Mouse (Mus musculus): Measurements from ENCODE around the gene Lipe. TPM values are rescaled to one million over a fixed set of nuclear protein-coding genes. Genes with fewer than 3 reads are reported as not detected.
A peak's percentile ranks its signal among the peaks of the same experiment; 100 is the strongest.

Lipe gene
- polyA plus RNA-seq, 1 experiment from 2014 or later = 7.4 TPM

- Histone ChIP-seq H3K4me1 (peaks cover 37% of the 10 kb centered on the region), H3K36me3 (replicated peaks) (peaks cover 40% of the 10 kb centered on the region), H3K9me3 (no peaks in the 10 kb centered on the region), H3K27ac (no peak overlapping the region), H3K27me3 (ENCODE audit: poor library complexity, severe bottlenecking) (peaks cover 52% of the 10 kb centered on the region), H3K4me3 (no peak overlapping the region)
- WGBS = 32% methylated on average over 3 of the region's 3 CpGs
- no peak for DNase-seq (ENCODE audit: extremely low spot score, low spot score)
Observed at GRCm38 (mm10) chr7:25381284-25381680, 17.2 kb downstream of the Lipe start.

DNA sequence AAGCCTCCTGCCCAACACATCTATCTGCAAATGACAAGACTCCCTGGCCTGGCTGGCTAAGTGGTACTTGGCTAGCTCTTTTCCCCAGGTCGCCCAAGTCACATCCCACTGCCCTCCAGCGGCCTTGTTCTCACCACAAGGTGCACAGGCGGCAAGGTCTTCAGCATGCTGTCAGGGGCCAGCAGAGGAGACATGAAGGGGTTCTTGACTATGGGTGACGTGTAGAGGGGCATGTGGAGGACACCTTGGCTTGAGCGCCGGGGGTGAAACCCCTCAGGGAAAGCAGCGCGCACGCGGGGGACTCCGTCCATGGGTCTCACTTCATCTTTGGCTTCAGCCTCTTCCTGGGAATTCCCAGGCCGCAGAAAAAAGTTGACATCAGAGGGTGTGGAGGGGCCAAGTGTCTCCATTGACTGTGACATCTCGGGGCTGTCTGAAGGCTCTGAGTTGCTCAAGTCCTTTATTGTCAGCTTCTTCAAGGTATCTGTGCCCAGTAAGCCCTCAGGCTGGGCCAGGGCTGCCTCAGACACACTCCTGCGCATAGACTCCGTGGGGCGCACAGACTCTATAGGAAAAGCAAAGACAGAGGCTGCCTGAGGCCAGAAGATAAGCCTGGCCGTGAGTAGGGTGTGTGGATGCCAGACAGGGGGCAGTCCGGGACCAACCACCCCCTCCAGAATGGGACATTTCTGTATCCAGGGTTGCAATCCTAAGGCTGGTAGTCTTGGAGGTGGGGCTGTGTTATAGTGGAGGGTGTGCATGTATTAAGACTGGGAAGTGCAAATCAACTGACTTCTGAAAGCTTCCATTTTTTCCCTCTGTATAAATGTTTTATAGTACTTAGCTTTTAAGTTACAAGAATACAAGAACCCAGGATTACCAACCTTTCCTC lies 17.9 kb downstream of the Lipe start:
- WGBS = 55% methylated on average over 18 of the region's 18 CpGs
- no peak for DNase-seq (ENCODE audit: extremely low spot score, low spot score)
- H3K4me3 ChIP-seq = peak overlapping the region; percentile 60
- peak overlapping the region; percentile 80; the same call in 1 of the 2 replicates for H3K27ac ChIP-seq
- H3K36me3 ChIP-seq (replicated peaks) = peaks cover 34% of the 10 kb centered on the region
- H3K9me3 ChIP-seq = no peaks in the 10 kb centered on the region
- peaks cover 39% of the 10 kb centered on the region for H3K4me1 ChIP-seq
- peaks cover 58% of the 10 kb centered on the region for H3K27me3 ChIP-seq (ENCODE audit: poor library complexity, severe bottlenecking)

GRCm38 (mm10) chr7:25379551-25380351 lies 18.8 kb downstream of the Lipe start:
- peak overlapping the region; percentile 80 for H3K27ac ChIP-seq
- no peaks in the 10 kb centered on the region for H3K9me3 ChIP-seq
- H3K36me3 ChIP-seq (replicated peaks) = peaks cover 25% of the 10 kb centered on the region
- 1% methylated on average over 42 of the region's 42 CpGs for WGBS
- DNase-seq (ENCODE audit: extremely low spot score, low spot score) = peak; percentile 55
- peaks cover 63% of the 10 kb centered on the region for H3K27me3 ChIP-seq (ENCODE audit: poor library complexity, severe bottlenecking)
- peaks cover 39% of the 10 kb centered on the region for H3K4me1 ChIP-seq
- peak overlapping the region; percentile 60 for H3K4me3 ChIP-seq

DNA sequence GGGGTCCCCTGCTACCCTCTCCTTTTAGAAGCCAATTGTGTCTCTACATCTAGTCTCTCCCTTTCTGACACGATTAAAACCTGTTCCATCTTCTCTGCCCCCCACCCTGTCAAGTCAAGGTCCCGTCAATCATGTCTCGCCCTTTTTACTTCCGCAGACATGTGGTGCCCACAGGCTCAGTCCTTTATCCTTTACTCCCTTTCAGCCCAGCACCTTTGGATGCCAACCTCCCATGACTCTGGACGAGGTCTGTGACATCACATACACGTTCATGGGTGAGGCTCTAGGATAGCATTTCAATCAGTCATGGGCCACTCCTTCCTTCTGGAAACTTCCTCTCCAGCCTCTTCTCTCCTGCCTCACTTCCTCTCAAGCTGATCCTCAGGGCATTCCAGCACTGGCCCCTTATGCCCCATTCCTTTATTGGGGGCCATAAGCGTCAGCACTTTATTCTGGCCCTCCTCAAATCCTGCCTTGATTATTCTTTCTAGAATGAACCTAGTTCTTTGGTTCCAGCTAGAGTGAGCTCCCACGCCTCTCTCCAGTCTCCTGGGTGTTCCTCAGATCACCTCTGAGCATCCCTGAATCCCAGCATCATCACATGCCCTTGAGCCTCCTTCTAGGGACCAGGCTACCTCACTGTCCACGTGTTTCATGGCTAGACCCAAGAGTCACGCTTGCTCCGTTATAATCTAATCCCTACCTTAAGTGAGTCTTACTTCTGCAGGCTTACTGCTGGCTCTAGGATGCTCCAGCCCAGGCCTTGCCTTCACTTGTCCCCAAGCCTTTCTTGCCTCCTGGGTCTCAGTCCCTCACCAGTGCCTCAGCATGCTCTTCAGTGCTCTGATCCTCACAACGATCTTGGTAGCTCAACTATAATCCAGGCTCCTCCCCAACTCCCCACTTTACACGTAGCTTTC lies 20.1 kb downstream of the Lipe start:
- Histone ChIP-seq H3K4me3 (no peak overlapping the region), H3K27me3 (ENCODE audit: poor library complexity, severe bottlenecking) (peaks cover 69% of the 10 kb centered on the region), H3K9me3 (no peaks in the 10 kb centered on the region), H3K27ac (no peak overlapping the region), H3K4me1 (peaks cover 39% of the 10 kb centered on the region), H3K36me3 (replicated peaks) (peaks cover 12% of the 10 kb centered on the region)
- no peak for DNase-seq (ENCODE audit: extremely low spot score, low spot score)
- WGBS = 84% methylated on average over 13 of the region's 13 CpGs

DNA sequence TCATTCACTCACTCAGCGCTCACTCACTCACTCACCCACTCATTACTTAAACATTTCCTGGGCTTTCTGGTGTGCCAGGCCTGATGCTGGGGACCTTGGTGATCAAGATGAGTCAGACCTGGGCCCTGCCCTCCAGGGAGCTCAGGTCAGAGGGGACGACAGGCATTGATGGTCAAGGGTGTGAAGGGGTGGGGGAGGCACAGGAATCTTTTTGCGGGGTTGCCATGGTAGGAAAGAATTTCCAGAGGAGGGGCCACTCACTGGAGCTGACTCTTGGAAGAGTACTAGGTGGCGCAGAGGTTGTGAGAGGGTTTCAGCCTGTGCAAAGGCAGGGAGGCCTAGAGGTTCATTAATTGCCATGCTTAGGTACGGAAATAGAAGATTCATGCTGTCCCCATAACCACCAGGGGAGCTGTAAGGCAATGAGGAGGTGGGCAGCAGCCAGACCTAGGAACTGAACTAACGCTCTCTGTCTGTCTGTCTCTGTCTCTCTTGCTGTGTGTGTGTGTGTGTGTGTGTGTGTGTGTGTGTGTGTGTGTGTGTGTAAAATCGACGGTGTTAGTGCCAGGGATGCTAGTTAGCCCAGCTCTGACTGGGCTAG lies 21.3 kb downstream of the Lipe start:
- H3K4me1 ChIP-seq = peaks cover 39% of the 10 kb centered on the region
- WGBS = 54% methylated on average over 8 of the region's 8 CpGs
- no peaks in the 10 kb centered on the region for H3K9me3 ChIP-seq
- peaks cover 2% of the 10 kb centered on the region for H3K36me3 ChIP-seq (replicated peaks)
- H3K27ac ChIP-seq = no peak overlapping the region
- H3K4me3 ChIP-seq = peak overlapping the region; percentile 42
- H3K27me3 ChIP-seq (ENCODE audit: poor library complexity, severe bottlenecking) = peaks cover 69% of the 10 kb centered on the region
- no peak for DNase-seq (ENCODE audit: extremely low spot score, low spot score)

GRCm38 (mm10) chr7:25376556-25376955 lies 22.0 kb downstream of the Lipe start:
- Histone ChIP-seq H3K27ac (no peak overlapping the region), H3K36me3 (replicated peaks) (no peaks in the 10 kb centered on the region; the same call in 1 of the 2 replicates), H3K27me3 (ENCODE audit: poor library complexity, severe bottlenecking) (peaks cover 65% of the 10 kb centered on the region), H3K9me3 (no peaks in the 10 kb centered on the region), H3K4me3 (peak overlapping the region; percentile 42), H3K4me1 (peaks cover 39% of the 10 kb centered on the region)
- WGBS = 4% methylated on average over 17 of the region's 17 CpGs
- peak; percentile 67 for DNase-seq (ENCODE audit: extremely low spot score, low spot score)

GRCm38 (mm10) chr7:25372441-25372840 lies 26.1 kb downstream of the Lipe start:
- Histone ChIP-seq H3K4me3 (no peak overlapping the region), H3K4me1 (peaks cover 23% of the 10 kb centered on the region), H3K27me3 (ENCODE audit: poor library complexity, severe bottlenecking) (peaks cover 62% of the 10 kb centered on the region), H3K9me3 (no peaks in the 10 kb centered on the region), H3K27ac (no peak overlapping the region), H3K36me3 (replicated peaks) (no peaks in the 10 kb centered on the region)
- DNase-seq (ENCODE audit: extremely low spot score, low spot score) = no peak
- WGBS = 89% methylated on average over 5 of the region's 5 CpGs

- Histone ChIP-seq H3K27ac (no peak within 1 kb of the TSS), H3K4me3 (no peak within 1 kb of the TSS), H3K27me3 (ENCODE audit: poor library complexity, severe bottlenecking) (peaks cover 65% of the 10 kb centered on the region), H3K9me3 (no peaks in the 10 kb centered on the region), H3K36me3 (replicated peaks) (peaks cover 6% of the 10 kb centered on the region), H3K4me1 (peaks cover 30% of the 10 kb centered on the region)
- DNase-seq (ENCODE audit: extremely low spot score, low spot score) = no peak
- WGBS = 51% methylated on average over 12 of the region's 12 CpGs
Observed at GRCm38 (mm10) chr7:25369058-25369749, 29.3 kb downstream of the Lipe start, which contains the start of gene Cnfn. Cnfn (minus strand) TSS chr7:25369724.

- H3K27me3 ChIP-seq (ENCODE audit: poor library complexity, severe bottlenecking) = peaks cover 68% of the 10 kb centered on the region
Observed at GRCm38 (mm10) chr7:25368333-25368732, 30.2 kb downstream of the Lipe start.

DNA sequence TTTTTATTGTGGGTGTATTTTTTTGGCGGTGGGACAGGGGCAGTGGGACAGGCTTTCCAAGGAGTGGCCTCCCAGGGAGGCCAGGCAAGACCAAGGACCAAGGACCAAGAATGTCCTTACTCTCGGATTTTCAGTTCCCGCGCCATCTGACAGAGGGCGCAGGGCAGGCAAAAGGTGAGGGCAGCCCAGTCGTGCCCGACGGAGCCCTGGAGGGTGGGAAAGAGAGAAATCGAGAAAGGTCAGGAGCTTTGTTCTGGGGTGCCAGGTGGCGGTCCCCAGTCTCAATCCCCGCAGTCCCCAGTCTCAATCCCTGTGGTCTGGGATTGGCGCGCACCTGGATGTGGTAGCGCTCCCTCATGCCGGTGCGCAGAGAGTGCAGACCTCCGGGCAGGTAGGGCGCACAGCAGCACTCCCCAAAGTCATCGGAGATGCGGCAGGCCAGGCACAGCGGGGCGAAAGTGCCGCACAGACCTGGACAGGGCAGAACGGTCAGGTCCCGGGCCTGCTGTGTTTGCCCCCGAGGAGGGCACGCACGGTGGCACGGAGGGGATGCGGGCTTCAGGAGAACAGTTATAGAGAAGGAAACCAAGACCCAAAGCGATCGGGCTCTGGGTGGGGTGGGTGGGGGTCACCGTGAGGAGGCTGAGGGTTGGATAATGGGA lies 30.7 kb downstream of the Lipe start:
- no peak overlapping the region for H3K27ac ChIP-seq
- peak overlapping the region; percentile 22; the same call in 1 of the 2 replicates for H3K4me3 ChIP-seq
- 1% methylated on average over 33 of the region's 33 CpGs for WGBS
- H3K9me3 ChIP-seq = no peaks in the 10 kb centered on the region
- peaks cover 20% of the 10 kb centered on the region for H3K36me3 ChIP-seq (replicated peaks)
- H3K27me3 ChIP-seq (ENCODE audit: poor library complexity, severe bottlenecking) = peaks cover 68% of the 10 kb centered on the region
- H3K4me1 ChIP-seq = peaks cover 30% of the 10 kb centered on the region
- no peak for DNase-seq (ENCODE audit: extremely low spot score, low spot score)

More at GRCm38 (mm10) chr7:25368333-25368732, 30.2 kb downstream of the Lipe start:
- Histone ChIP-seq H3K36me3 (replicated peaks) (peaks cover 15% of the 10 kb centered on the region), H3K9me3 (no peaks in the 10 kb centered on the region), H3K4me3 (peak overlapping the region; percentile 22; the same call in 1 of the 2 replicates), H3K4me1 (peaks cover 30% of the 10 kb centered on the region), H3K27ac (no peak overlapping the region)
- DNase-seq (ENCODE audit: extremely low spot score, low spot score) = no peak
- 23% methylated on average over 12 of the region's 12 CpGs for WGBS
